Mouse (Mus musculus): ENCODE data around the gene Wwc1.
"Not testable (repeated sequence)": the region's sequence is repeated elsewhere in the genome, so short reads cannot be mapped to it uniquely, and the experiment has no call there.

- TF ChIP-seq CTCF (IDR thresholded peaks at IDR 0.05; ENCODE audit: low read depth, low read length); POLR2A (IDR thresholded peaks at IDR 0.05; ENCODE audit: borderline replicate concordance, low read depth, low read length): not testable (repeated sequence)
Observed at GRCm38 (mm10) chr11:35840806-35841205, 139.5 kb downstream of the Wwc1 start.

Data from bone marrow macrophage, adult 2 months (primary cell).